Mouse (Mus musculus): ENCODE measurements around the gene Znrf4. TPM values are rescaled to one million over a fixed set of nuclear protein-coding genes. Genes with fewer than 3 reads are reported as not detected.

The Znrf4 gene
- total RNA-seq, 2 experiments from 2014 or later = not detected

DNA sequence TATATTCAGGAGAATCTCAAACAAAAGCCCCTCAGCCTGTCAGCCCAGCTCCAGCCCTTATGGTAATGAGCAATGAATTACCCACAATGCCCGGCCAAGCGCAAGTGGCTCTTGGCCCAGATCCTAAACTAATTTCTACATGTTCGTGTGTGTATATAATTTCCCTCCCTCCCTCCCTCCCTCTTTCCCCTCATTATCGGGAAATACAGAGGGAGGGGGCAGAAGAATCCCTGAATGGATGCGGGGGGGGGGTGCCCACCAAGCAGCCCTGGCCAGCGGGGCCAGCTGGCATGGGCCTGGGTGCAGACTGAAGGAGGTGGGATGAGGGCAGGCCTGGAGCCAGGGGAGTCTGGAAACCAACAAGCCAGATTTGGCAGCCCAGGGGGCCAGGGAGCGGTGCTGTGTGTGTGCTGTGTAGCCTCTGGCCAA, 44.8 kb downstream of the Znrf4 start:
- H3K4me3 ChIP-seq = no peak overlapping the region
- DNase-seq = no peak
- TF ChIP-seq CTCF (IDR thresholded peaks at IDR 0.05) = no peak
- H3K27ac ChIP-seq = peak overlapping the region; percentile 31; the same call in 1 of the 2 replicates
- intact Hi-C loops (cut with DNase I) = no loop called here

DNA sequence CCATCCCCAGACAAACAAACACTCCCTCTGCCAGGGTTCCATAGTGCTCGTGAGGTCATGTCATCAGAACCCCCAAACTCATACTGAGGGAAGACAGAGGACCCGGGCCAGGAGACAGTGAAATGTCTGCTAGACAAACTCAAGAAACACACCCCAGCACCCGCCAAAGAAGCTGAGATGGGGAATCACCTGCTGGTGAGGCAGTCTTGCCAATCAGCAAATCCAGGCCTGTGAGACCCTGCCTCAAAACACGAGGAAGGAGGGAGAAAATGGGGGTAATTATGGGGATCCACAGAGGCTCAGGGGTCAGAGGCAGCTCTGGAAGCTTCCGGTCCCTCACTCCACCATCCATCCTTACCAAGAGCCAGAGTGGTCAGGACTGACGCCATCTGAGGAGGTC, 45.5 kb downstream of the Znrf4 start:
- Histone ChIP-seq H3K4me3 (no peak overlapping the region), H3K27ac (no peak overlapping the region)
- no peak for TF ChIP-seq CTCF (IDR thresholded peaks at IDR 0.05)
- no peak for DNase-seq
- intact Hi-C loops (cut with DNase I) = no loop called here

DNA sequence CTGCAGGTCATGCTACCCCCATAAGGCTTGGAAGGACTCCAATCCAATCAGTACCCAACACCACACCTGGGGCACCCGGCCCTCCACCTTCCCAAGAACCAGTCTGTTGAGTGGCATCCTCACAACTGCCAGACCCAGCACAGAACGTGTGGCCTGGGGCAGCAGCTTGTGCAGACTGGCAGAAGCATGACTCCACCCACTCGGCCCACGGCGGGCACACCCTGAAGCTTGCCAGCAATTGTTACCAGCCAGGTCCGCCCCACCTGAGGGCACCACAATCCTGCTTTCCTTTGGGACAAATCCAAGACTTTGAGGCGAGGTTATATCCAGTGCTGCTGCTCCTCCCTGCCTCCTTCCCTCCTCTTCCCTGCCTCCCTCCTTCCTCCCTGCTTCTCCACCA, 47.4 kb downstream of the Znrf4 start:
- TF ChIP-seq CTCF (IDR thresholded peaks at IDR 0.05) = no peak
- Histone ChIP-seq H3K4me3 (no peak overlapping the region), H3K27ac (no peak overlapping the region)
- intact Hi-C loops (cut with DNase I) = loop anchor here (5.0 kb wide), 1 partner anchor 38 kb away; no protein-coding TSS in a partner anchor
- no peak for DNase-seq

GRCm38 (mm10) chr17:56464345-56464744, 47.9 kb downstream of the Znrf4 start:
- no peak for DNase-seq
- no peak for TF ChIP-seq CTCF (IDR thresholded peaks at IDR 0.05)
- Histone ChIP-seq H3K27ac (no peak overlapping the region), H3K4me3 (no peak overlapping the region)
- intact Hi-C loops (cut with DNase I) = loop anchor here (5.0 kb wide), 1 partner anchor 37 kb away; no protein-coding TSS in a partner anchor

DNA sequence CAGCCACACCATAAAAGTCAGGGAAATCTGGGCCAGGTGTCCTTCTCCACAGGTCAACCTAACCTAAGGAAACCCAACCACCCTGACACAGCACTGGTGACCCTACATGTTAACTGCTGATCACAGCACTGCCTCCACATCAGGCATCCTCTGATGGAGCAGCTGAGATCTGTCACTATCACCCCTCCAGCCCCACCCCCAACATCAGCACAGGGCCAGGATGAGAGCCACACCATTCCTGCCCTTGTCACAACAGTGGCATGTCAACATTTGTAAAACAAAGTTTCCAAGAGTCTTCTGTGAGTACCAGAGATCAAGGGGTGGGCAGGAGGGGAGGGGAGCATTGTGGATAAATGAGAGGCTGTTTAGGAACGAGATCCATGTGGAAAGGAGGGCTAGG, 48.7 kb downstream of the Znrf4 start:
- no peak overlapping the region for H3K4me3 ChIP-seq
- no peak for DNase-seq
- intact Hi-C loops (cut with DNase I) = loop anchor here (5.0 kb wide), 1 partner anchor 36 kb away; no protein-coding TSS in a partner anchor
- peak overlapping the region; percentile 90 for H3K27ac ChIP-seq
- TF ChIP-seq CTCF (IDR thresholded peaks at IDR 0.05) = no peak

DNA sequence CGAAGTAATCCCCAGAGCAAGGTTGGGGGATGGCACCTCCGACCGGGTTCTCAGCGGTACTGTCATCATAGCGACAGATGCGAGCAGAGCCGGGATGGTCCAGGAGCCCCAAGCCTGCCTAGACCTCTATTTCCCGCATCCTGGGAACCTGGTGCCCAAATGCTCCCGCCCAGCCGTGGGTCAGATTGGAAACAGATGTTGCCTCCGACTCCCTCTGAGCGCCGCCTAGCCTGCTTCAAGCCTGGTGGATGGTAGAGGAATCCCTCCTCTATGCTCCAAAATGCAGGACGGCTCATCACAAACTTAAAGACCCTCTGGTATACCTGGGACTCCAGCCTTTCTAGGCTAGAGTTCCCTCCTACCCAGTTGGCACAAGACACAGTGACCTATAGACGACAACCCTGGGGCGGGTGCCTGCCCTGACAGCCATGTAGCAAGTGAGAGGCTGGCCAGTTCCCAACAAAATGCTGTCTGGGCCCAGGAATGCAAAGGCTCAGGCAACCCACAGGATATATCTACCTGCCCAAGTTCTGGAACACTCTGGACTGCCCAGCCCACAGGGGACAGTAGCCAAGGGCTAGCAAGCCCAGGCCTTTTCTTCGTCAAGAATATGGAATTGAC, 49.3 kb downstream of the Znrf4 start:
- no peak for DNase-seq
- no peak for TF ChIP-seq CTCF (IDR thresholded peaks at IDR 0.05)
- Histone ChIP-seq H3K4me3 (peak overlapping the region; percentile 89), H3K27ac (peak overlapping the region; percentile 90)
- intact Hi-C loops (cut with DNase I) = loop anchor here (5.0 kb wide), 1 partner anchor 36 kb away; no protein-coding TSS in a partner anchor

GRCm38 (mm10) chr17:56461771-56462743, 50.2 kb downstream of the Znrf4 start:
- Histone ChIP-seq H3K27ac (peak overlapping the region; percentile 90), H3K4me3 (peak overlapping the region; percentile 89)
- peak; percentile 100 for DNase-seq
- no peak for TF ChIP-seq CTCF (IDR thresholded peaks at IDR 0.05)
- intact Hi-C loops (cut with DNase I) = loop anchor here (5.0 kb wide), 1 partner anchor 35 kb away; no protein-coding TSS in a partner anchor

Other genes starting within 250 kb of the Znrf4 start
- gene Ticam1, start 235.6 kb downstream of the Znrf4 start, total RNA-seq (2021) = 1 to 10 TPM; 2.7 to 3.4 TPM
- 10 to 100 TPM; 42.4 to 75.0 TPM for gene Plin3, start 219.6 kb downstream of the Znrf4 start, total RNA-seq (2021)
- gene Arrdc5, start 212.1 kb downstream of the Znrf4 start, total RNA-seq (2021) = not detected
- 1 to 10 TPM; 1.3 to 2.1 TPM for gene Uhrf1, start 209.1 kb downstream of the Znrf4 start, total RNA-seq (2021)
- 10 to 100 TPM; 25.6 to 27.3 TPM for gene Kdm4b, start 186.4 kb downstream of the Znrf4 start, total RNA-seq (2021)
- gene Ptprs, start 35.9 kb downstream of the Znrf4 start, total RNA-seq (2021) = 10 to 100 TPM; 29.6 to 43.1 TPM
- 1 to 10 TPM in 1 of 2 experiments, under 1 TPM in 1; 0.89 to 1.1 TPM for gene Gm20219, start 42.0 kb upstream of the Znrf4 start, total RNA-seq (2021)
- gene Safb2, start 72.2 kb upstream of the Znrf4 start, total RNA-seq (2021) = 10 to 100 TPM; 38.5 to 41.1 TPM
- gene Safb, start 72.4 kb upstream of the Znrf4 start, total RNA-seq (2021) = 10 to 100 TPM; 43.0 to 46.7 TPM
- 100 to 1,000 TPM; 107 to 167 TPM for gene 2410015M20Rik, start 97.3 kb upstream of the Znrf4 start, total RNA-seq (2021)
- 100 to 1,000 TPM; 589 to 687 TPM for gene Rpl36, start 101.0 kb upstream of the Znrf4 start, total RNA-seq (2021)
- gene Lonp1, start 114.5 kb upstream of the Znrf4 start, total RNA-seq (2021) = 10 to 100 TPM; 60.4 to 71.8 TPM
- gene Catsperd, start 115.7 kb upstream of the Znrf4 start, total RNA-seq (2021) = under 1 TPM in 1 of 2 experiments, not detected in 1; 0.11 TPM
- gene Ranbp3, start 160.9 kb upstream of the Znrf4 start, total RNA-seq (2021) = 10 to 100 TPM; 39.2 to 41.3 TPM
- gene Ndufa11, start 205.3 kb upstream of the Znrf4 start, total RNA-seq (2021) = 100 to 1,000 TPM; 390 to 523 TPM
- 1 to 10 TPM; 1.7 to 2.6 TPM for gene Vmac, start 205.6 kb upstream of the Znrf4 start, total RNA-seq (2021)
- 1 to 10 TPM; 3.1 to 3.7 TPM for gene Nrtn, start 245.1 kb upstream of the Znrf4 start, total RNA-seq (2021)